Mouse (Mus musculus) brain, embryonic 18.5 days (tissue): ENCODE measurements at regions not wholly inside any gene's neighbourhood (a gene's known extent, or its start where the extent isn't known, plus 50 kb on each side); places are given as distances from the start of the nearest gene placed in this dataset.
"Not testable (repeated sequence)": the region's sequence is repeated elsewhere in the genome, so short reads cannot be mapped to it uniquely, and the experiment has no call there.

Experiments
- DNase-seq: peaks from one replicate; pipeline ENCODE4 v3.0.0-alpha.2; 2012; ENCODE audit warnings: low read depth, low spot score

DNA sequence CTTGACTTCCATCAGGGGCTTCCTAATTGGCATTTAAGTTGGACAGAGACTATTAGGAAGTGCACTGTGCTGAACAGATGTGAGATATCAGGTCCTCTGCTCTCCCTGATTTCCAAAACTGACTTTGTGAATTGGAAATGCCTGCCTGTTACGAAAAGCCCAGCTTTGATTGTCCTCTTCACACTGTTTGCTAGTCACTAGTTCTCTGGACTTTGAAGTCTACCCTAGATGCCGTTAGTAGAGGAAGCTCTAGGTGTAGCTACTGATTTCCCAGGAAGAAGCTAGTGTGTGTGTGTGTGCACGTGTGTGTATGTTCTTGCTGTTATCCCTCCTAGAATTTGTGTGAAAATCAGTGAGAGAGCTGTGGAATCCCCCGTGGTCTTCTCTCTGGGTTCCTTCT, 87.7 kb upstream of the Atp1b1 start:
- DNase-seq: no peak

GRCm38 (mm10) chr1:164543045-164543803, 85.1 kb upstream of the Atp1b1 start:
- no peak for DNase-seq

DNA sequence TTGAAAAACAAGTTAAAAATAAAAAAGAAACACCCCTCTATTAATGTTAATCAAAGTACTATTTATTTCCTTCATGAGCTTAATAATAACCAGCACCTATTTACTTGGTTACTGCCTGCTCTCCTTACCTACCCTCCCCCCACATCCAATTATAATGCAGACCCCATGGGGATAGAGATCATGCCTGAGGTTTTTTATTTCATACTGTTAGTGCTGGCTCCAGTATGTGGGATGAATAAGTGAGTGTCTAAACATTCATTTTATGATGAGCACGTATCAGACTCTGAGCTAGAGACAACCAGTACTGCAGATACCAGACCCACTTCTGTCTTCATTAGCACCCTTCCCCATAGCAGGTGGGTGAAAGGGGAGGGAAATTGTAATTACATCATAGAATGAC, 83.6 kb upstream of the Atp1b1 start:
- no peak for DNase-seq

DNA sequence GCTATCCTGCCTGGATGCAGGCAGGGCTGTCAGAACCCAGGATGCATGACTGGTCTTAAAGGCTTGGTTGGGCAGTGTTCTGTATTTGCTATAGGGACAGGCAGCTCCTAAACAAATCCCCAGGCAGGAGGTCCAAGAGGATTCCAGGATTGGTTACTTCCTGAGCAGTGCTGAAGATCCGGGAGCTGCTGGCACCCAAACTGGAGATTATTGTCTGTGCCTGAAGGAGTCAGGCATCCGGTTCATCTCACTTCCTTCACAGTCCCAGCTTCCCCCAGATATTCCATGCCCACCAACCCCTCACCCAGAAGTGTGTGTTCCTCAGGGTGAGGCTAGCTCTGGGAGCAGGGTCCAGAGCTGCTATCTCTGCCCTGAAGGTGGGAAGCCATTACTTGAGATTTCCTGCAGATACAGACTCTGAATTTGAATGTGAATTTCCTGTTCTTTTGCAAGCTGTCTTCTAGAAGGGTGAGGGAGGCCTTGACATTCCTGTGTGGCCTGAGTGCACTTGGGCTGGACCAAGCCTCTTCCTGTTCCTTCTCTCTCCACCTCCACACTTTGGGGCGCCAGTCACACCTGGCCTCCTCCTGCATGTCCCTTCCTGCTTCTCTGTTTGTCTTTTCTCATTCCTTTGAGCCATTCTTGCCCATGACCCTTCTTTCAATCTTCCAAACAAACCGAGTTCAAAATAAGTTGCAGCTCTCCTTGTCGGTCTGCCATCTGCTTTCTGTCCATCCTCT, 80.3 kb upstream of the Atp1b1 start:
- no peak for DNase-seq

DNA sequence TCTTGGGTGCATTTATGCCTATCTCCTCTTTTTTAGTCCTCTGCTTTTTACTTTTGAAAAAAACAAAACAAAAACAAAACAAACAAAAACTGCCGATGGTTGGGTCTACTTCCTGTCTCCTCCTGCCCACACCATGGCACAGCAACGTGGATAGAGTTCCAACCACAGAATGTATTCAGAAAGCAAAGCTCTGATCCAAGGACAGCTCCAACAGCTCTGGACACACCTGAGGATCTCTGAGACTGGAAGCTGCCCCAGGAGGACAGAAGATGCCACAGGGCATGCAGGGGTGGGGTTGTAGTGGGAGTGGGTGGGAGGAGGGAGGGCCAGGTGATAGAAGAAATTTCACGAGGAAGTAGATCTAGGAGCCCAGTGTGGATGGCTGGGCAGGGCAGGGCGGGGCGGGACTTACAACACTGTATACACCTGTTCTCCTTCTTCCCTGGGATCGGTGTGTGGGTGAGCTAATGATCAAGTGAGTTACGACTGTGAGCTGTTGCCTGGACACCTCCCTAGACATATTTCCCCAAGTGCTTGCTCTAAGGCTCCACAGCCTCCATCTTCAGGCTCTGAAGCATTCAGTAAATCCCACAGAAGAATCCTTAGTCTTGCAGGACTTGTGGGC, 79.3 kb upstream of the Atp1b1 start:
- no peak for DNase-seq

DNA sequence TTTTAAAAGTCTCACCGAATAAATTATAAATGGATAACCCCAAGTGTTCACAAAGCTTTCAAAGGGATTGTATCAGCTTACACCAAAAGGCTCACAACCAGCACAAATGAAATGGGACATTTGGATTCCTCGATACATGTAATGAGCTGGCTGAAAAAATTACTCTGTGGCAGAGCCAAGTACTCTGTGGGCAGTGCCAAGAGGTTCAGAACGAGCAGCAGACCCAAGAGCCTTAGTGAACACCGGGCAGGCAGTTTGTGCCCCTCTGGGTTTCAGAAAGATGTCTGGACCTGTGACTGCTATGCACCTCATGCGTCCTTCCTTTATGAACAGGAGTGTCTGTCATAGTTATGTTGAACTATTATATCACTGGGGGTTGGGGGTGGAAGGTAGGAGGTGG, 74.0 kb upstream of the Atp1b1 start:
- no peak for DNase-seq

GRCm38 (mm10) chr1:164531741-164532140, 73.6 kb upstream of the Atp1b1 start:
- DNase-seq: no peak

GRCm38 (mm10) chr1:164526748-164527147, 68.6 kb upstream of the Atp1b1 start:
- DNase-seq: no peak

DNA sequence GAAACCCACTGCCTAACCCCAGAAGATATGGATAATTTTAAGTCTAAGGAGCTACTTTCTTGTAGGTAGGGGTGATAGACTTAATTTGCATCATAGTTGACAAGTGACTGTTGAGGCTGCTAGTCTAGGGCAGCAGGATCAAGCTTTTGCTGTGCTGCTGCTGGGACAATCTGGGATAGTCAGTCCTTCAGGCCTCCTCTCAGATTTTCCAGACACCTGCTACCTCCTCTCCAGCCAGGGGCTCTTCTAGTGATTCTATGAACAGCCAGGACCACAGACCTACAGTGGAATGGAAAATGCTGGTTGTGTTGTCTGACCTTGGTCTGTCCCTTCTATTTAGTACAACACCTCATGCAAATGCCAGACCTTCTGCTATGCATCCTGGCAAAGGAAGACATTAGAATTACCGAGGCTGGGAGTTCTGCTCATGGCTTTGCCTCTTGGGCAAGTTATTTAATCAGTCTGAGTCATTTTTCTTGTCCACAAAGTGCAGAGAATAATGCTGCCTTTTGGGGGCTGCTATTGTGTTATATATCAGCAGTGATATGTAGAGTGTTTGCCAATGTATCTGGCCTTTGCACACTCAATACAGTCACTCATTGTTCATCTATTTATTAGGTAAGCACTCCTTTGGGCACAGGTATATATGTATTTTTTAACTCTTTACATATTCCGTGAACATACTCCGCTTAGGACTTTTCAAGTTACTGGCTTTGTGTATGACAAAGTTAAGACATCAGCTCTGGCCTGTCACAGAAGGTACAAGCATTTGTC, 64.4 kb upstream of the Atp1b1 start:
- DNase-seq: no peak

DNA sequence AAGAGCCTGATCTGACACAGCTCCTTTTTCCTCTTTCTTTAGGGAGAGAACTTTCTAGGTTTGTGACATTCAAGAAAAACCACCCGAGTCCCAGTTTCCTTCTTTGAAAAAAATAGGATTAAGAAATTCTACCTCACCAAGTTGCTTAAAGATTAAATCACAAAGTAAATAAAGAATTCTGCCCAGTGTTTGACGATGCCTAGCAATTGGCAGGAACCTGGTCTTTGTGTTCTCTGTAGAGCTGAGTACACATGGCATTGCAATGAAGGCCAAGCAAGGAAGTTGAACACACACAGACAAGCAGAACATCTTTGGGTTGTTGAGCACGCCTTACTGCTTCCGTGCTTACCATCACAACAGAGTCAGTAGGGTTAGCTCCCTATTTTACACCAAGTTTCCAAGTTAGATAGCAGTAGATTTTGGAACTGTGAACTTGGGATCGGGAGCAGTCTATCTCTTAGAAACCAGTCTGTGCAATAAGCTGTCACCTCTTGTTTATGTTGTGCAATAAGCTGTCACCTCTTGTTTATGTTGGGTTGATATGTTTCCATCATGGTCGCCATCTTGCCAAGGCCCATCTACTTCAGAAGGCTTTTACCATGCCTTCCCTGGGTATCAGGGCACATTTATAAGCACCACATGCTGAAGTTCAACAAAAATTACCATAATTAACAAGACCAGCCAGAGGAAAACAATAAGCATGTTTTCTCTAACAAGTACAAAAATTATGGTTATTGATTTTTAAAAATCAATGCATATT, 63.4 kb upstream of the Atp1b1 start:
- DNase-seq: no peak

- DNase-seq: no peak
Measured at GRCm38 (mm10) chr1:164518866-164519265, 60.7 kb upstream of the Atp1b1 start.

DNA sequence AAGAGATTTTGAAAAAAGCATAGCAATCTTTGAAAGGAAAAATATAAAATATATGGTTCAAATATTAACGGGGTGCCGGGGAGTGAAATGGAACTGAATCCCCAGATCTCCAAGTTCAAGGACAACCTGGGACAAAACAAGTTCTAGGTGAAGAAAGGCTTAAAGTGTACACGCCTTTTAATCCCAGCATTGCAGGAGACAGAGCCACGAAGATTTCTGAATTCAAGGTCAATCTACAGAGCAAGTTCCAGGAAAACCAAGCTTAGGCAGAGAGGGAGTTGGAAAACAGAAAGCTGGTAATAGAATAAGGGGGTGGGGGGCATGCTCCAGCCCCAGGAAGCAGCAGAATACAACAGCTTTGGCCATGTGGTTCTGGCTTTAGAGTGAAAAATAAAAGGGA, 60.2 kb upstream of the Atp1b1 start:
- DNase-seq: no peak

DNA sequence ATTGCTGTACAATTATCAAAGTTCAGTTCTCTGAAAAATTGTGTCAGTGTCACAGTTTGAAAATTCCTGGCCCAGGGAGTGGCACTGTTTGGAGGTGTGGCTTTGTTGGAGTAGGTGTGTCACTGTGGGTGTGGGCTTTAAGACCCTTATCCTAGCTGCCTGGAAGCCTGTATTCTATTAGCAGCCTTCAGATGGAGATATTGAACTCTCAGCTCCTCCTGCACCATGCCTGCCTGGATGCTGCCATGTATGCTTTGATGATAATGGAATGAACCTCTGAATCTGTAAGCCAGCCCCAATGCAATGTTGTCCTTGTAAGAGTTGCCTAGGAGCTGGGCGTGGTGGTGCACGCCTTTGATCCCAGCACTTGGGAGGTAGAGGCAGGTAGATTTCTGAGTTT, 59.2 kb upstream of the Atp1b1 start:
- not testable (repeated sequence) for DNase-seq

GRCm38 (mm10) chr1:164511628-164512385, 53.7 kb upstream of the Atp1b1 start:
- DNase-seq: no peak

DNA sequence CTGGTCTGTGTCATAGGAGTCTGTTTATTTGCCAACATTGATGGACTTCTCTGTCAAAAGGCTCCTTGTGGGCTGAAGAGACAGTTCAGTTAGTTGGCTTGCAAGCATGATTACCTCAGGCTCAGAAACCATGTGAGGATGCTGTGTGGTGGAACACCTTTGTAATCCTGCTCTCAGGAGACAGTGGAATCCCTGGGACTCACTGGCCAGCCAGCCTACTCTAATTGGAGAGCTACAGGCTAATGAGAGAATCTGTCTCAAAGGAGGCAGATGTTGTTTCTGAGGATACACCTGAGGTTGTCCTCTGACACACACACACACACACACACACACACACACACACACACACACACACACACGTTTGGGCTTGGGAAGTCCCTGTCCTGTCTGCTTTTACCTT, 51.1 kb upstream of the Atp1b1 start:
- no peak for DNase-seq

- DNase-seq: no peak
Measured at GRCm38 (mm10) chr1:164508556-164508955, 50.4 kb upstream of the Atp1b1 start.

DNA sequence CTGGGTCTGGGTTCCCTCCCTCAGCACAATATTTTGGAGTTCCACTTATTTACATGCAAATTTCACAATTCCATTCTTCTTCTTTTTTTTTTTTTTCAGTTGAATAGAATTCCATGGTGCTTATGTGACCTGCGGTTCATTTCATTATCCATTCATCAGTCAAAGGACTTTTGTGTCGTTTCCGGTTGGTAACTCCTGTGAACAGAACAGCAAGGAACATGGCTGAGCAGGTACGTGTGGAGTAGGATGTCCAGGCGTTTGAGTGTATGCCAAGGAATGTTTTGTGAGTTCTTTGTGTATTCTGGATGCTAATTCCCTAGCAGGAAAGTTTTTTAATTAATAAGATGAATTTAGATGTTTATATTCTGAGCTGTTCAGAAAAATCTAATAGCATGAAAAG, 50.0 kb upstream of the Atp1b1 start:
- DNase-seq: no peak
